Mouse (Mus musculus) T-helper 2 cell (primary cell): ENCODE data around the gene Zdhhc17.

Experiments used
- in situ Hi-C: fragments of 300-600 bp; cut with MboI, MseI; formaldehyde crosslinking; loops from one replicate; pipeline ENCODE4 v1.15.1; 2025; ENCODE audit warnings: high pct_unique_total_duplicates

Zdhhc17 gene

DNA sequence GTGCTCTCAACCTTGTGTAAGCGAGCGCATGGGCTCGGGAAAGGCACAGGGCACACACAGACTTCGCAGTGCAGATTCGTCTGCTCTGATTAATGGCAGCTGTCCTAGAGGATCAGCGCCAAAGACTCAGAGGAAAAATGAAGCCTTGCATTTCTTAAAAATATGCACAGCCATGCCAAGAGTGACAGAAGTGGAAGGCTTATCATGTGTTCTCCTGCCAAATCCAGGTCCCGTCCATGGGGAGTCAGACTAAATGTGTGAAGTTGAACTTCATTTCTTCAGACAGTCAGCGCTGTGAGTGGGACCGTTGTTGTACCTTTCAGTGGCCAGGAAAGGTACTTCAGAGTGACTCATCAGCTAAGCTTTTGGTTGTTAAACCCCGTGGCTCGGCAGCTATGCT lies 82.4 kb downstream of the Zdhhc17 start:
- in situ Hi-C loops = no loop called here

DNA sequence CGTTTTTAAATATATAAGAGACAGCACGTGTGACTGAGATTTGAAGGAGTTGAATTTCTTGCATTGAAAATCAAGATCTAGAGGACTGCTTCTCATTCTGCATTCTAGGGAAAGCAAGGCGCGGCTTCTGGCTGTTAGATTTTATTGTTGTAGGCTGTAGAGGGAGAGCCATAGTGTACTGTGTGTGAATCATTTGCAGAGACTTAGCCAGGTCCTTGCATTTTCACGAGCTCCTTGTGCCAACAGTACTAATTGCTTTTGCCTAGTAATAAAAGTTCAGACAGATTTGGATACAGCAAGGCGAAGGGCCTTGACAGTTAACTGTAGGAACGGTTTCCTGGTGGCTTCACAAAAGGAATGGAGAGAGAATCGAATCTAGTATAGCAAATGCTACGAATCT lies 87.3 kb downstream of the Zdhhc17 start:
- in situ Hi-C loops = no loop called here

DNA sequence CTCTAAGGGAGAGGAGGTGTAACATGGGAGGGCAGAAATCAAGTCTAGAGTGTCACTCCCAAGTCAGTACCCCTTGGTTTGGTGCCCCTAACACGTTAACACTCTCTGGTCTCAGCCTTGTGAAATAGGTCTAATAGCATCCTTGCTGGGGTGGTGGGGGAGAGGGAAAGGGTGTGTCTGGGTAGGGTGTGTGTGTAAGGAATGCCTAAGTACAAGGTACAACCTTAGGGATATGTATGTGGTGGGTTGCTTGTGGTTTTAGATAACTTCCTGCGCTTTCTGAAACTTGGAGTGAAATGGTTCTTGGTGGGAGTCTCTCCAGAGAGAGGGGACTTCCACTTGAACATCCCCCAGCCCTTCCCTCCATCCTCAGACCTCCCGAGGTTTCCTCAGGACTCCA lies 88.0 kb downstream of the Zdhhc17 start:
- in situ Hi-C loops = no loop called here

DNA sequence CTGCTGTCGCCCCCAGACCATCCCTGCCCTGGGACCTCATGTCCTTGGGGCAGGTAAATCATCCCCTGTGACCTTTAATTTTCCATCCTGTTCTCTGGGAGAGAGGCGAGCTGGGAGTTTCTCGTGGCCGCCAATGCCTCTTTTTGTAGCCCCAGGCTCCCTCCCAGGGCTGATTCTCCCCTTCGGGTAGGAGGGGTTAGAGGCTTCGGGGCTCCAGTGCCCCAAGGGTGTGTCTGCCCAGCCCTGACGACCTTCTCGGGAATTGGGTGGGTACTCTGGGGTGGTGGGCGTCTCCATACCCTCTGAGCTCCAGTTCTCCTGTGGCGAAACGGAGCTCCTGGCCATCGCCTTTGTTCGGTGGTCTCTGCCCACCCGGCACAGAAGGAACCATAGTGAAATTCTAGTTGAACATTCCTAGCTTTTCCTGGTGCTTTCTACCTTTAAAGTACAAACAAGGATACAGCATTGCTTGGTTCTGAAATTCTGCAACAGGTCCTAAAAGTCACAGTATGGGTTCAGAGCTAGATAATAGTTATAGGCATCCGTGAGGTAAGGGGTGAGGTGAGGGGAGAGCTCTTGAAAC lies 89.5 kb downstream of the Zdhhc17 start:
- in situ Hi-C loops = no loop called here

DNA sequence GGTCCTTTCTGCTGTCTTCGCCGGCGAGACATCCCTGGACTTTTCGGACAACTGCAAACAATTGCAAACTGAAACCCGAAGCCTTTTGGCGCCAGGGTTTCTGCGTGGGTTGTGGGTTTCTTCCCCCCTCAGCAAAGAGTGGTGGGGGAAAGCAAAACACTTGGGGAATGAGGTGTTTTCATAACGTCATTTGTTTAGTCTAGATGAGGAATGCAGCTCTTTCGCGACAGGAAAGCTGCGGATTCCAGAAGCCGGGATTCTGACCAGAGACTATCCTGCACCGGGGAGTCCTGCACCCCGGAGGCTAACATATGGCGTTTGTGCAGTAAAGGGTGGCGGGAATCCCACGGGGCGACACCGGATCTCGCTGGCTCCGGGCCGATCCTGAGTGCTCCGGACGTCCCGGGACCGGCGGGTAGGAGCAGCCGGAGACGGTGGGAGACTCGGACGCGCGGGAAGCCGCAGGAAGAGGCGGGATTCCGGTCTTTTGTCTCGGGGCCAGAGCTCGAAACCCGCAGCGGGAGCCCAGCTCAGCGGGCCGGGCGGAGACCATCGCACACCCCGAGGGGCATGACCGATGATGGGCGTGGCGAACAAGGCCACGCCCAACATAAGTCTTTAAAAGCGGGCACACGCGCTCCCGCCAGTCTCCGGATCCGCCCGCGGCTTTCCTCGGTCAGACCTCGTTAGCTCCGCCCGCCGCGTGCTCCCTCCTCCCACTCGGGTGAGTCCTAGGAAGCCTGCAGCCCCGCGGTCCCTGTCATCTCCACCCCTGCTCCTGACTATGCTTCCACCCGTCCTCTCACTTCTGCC lies 90.2 kb downstream of the Zdhhc17 start, which contains the start of gene Csrp2:
Gene Csrp2 (plus strand): TSS at position 259 of the 813 bp plus-strand sequence.
- in situ Hi-C loops = no loop called here

DNA sequence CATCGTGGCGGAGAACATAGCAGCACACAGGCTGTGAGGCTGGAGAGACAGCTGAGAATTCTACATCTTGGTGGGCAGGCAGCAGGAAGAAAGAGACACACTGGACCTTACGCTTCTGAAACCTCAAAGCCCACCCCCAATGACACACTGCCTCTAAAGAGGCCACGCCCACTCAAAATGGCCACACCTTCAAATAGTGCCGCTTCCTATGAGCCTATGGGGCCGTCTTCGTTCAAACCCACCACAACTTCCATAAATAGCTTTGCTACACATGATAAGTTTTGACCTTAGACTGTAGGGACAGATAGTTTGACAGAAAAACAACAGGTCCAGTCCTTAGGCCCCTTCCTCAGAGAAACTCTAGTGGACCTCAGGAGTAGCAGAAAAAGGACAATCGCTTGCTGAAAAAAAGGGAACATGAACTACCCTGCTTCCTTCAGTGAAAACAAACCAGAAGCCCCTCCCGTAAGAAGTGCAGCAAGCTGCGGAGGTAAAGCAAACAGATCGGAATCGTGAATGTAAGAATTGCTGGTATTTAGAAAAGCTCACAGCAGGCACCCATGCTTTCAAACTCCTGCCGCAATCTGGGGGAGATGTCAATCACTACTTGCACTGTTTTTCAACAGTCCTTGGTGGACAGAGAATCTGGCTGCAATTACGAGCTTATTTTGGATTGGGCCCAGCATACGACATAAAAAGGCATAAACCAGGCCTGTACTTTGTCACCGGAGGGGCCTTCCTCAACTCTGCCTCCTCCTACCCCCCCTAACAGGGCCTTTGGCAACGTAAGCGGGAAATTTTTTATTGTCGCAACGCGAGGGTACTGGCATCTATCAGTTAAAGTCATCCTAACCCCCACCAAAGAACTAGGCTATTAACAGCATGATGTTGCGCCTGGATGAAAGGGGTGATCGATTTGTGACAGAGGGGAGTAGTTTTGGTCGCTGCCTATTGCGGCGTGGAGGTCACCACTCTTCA lies 91.2 kb downstream of the Zdhhc17 start:
- in situ Hi-C loops = no loop called here

DNA sequence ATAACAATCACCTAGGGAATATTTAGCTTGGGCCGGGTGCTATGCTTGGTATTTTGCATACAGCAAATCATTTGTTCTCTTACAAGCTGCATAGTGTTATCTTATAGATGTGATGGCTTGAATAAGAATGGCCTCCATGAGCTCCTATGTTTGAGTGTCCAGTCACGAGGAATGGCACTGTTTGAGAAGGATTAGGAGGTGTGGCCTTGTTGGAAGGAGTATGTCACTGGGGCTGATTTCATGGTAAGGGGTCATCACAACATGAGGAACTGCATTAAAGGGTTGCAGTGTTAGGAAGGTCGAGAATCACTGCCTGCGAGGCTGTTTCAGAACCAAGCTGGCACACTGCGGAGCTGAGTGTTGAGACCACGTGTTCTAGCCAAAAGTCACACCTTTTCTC lies 92.4 kb downstream of the Zdhhc17 start:
- in situ Hi-C loops = no loop called here

DNA sequence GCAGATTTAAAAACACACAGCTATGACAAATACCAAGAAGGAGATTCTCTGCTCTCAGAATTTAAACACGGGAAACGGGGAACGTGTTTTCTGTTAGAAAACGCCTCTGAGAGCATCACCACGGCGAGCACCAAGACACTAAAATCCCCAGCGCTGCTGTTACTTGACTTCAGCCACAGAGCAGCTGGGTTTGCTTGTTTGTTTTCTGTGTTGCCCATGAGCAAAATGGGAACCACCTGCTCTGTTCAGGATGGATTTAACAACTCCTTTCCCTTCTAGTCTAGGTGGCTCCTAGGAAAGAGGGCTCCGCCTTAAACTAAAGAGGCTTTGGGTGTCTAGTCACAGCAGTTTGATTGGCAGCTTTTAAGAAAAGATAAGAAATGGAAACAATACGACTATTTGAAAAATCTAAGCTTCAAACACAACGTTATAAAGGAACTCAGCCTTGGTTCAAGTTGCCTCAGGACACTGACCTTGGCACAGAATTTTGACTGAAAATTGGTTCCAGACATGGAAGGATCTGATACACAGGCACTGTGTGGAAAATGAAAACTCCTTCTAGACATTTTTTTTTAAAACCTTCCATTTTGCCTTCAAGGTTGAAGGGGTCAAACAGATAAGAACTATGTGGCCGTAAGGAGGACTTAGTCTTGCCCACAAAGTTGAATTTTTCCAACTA lies 93.1 kb downstream of the Zdhhc17 start:
- in situ Hi-C loops = no loop called here

DNA sequence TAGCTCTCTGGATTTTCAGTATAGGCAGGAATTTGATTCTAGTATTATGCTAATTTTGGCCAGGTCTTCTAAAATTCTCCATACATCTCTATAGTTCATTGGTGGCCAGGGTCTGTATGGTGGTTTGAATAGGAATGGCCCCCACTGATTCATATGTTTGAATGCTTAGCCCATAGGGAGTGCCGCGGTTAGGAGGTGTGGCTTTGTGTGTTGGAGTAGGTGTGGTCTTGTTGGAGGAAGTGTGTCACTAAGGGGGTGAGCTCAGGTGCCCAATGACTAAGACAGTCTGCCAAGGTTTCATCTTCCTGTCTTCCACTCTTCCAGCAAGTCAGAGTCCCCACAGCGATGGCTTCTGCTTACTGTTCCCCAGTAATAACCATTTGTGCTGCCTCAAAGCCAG lies 106.1 kb downstream of the Zdhhc17 start:
- in situ Hi-C loops = no loop called here

DNA sequence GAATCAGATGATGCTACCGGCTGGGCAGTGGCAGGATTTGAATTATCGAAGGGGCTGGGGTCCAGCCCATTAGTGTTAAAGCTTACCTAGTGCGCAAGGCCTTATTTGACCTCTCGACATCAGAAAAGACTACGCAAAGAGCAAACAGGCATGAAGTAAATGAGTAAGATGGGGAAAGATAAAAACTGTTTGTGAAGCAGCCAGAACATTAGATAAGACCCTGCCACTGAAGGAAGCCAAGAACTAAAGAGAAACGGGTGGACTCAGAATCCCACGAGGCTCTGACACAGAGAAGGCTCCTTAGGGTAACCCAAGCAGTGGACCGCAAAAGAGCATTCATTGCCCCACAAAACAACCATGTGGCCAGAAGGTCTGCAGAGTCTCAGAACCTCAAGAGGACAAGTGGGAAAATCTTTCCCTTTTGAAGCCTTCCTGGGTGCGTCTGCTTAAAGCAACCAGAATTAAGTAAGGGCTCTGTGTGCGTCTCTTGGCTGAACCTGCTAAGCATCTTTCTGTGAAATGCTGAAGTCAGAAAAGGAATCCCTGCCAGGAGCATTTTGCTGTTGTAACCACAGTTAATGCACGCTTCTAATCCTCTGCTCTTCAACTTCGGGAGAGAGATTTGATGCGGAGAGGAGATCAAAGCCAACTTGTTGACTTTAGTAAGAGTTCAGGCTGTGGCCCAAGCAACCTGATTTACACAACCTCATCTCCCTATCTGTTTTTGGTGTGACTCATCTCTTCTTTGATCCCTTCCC lies 110.0 kb downstream of the Zdhhc17 start:
- in situ Hi-C loops = no loop called here
